Mouse (Mus musculus) adipocyte (in vitro differentiated cells): Measurements from ENCODE around the gene Ttll1.

Experiments used
- DNase-seq: peaks from one replicate; pipeline ENCODE4 v3.0.0-alpha.2; 2016; ENCODE audit warnings: low spot score

Ttll1 gene

GRCm38 (mm10) chr15:83455034-83455433 lies 55.7 kb downstream of the Ttll1 start:
- DNase-seq: no peak

GRCm38 (mm10) chr15:83454419-83454818 lies 56.3 kb downstream of the Ttll1 start:
- DNase-seq: no peak

GRCm38 (mm10) chr15:83453879-83454278 lies 56.8 kb downstream of the Ttll1 start:
- peak; percentile 59 for DNase-seq

GRCm38 (mm10) chr15:83452219-83452760 lies 58.4 kb downstream of the Ttll1 start:
- DNase-seq: peak; percentile 27

- DNase-seq: peak; percentile 96
These were observed 59.0 kb downstream of the Ttll1 start for GRCm38 (mm10) chr15:83451621-83452210.

- DNase-seq: no peak
These were observed 60.7 kb downstream of the Ttll1 start for GRCm38 (mm10) chr15:83450007-83450406.

- DNase-seq: no peak
These were observed 62.0 kb downstream of the Ttll1 start for GRCm38 (mm10) chr15:83448646-83449045.

GRCm38 (mm10) chr15:83447791-83448544 lies 62.7 kb downstream of the Ttll1 start:
- peak; percentile 31 for DNase-seq

GRCm38 (mm10) chr15:83445908-83446307 lies 64.8 kb downstream of the Ttll1 start:
- no peak for DNase-seq

- DNase-seq: no peak
These were observed 65.3 kb downstream of the Ttll1 start for GRCm38 (mm10) chr15:83445383-83445782.

GRCm38 (mm10) chr15:83444425-83444824 lies 66.3 kb downstream of the Ttll1 start:
- DNase-seq: no peak

- DNase-seq: peak; percentile 48
These were observed 68.1 kb downstream of the Ttll1 start for GRCm38 (mm10) chr15:83442495-83443037.

GRCm38 (mm10) chr15:83440726-83441125 lies 70.0 kb downstream of the Ttll1 start:
- no peak for DNase-seq

GRCm38 (mm10) chr15:83436541-83436940 lies 74.2 kb downstream of the Ttll1 start:
- DNase-seq: no peak

GRCm38 (mm10) chr15:83435324-83436090 lies 75.2 kb downstream of the Ttll1 start:
- peak; percentile 56 for DNase-seq

- no peak for DNase-seq
These were observed 76.0 kb downstream of the Ttll1 start for GRCm38 (mm10) chr15:83434692-83435091.
